Comparison of ENCODE assay signal across 26 mouse cellular contexts in the genomic region with DNA sequence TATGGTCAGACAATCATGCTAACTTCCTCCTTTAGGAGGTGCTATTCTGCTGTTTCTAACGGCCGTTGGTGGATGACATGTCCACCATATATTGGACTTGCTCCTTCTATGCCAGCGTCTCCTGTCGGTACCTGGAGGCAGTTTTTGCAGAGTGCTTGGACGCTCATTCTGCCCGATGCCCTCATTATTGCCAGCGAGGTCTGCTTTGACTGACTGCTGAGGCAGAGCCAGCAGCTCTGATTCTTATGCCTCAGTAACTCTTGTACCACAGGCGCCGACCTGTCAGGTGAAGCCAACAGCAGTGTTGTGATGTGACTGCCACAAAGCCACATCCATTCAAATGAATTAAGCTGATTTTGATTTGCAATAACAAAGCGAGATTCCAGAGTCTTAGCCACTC.
DNase-seq lines count a peak whose midpoint lies in the region; ATAC-seq and TF ChIP-seq lines count a peak whose summit lies in the region.
"Had no signal": no experiment of that assay in that cellular context is flagged by ENCODE, and none has a peak within 500 bp of the region (broad histone marks: within the 10 kb centered on the region; RNA-seq: fewer than 3 reads in every experiment).

No protein-coding gene starts in this region.

- 83% methylated on average over 10 of the region's 10 CpGs for WGBS in hindbrain, postnatal 0 days
- WGBS in hindbrain, embryonic 16.5 days, result 87% methylated on average over 10 of the region's 10 CpGs
- WGBS in forebrain, embryonic 12.5 days, result 89% methylated on average over 10 of the region's 10 CpGs
- WGBS in heart, embryonic 12.5 days, result 84% methylated on average over 10 of the region's 10 CpGs

- ATAC-seq in hindbrain, postnatal 0 days, result peak; percentile 64; the same call in 1 of the 2 replicates
- no peak for ATAC-seq in hindbrain, embryonic 16.5 days
- ATAC-seq in forebrain, embryonic 12.5 days (ENCODE audit: low FRiP score), result no peak
- no peak for ATAC-seq in heart, embryonic 12.5 days (ENCODE audit: insufficient number of reproducible peaks, low FRiP score)
- ATAC-seq: forebrain, embryonic 14.5 days; liver, embryonic 12.5 days; Patski had no signal

- no peak overlapping the region for H3K9ac ChIP-seq in hindbrain, postnatal 0 days (replicated peaks; ENCODE audit: low read length)
- no peak overlapping the region for H3K9ac ChIP-seq in hindbrain, embryonic 16.5 days (ENCODE audit: low read depth, low read length)
- H3K9ac ChIP-seq in forebrain, embryonic 12.5 days, result no peak overlapping the region
- H3K9ac ChIP-seq in heart, embryonic 12.5 days, result no peak overlapping the region
- H3K9ac ChIP-seq: embryonic facial prominence, embryonic 13.5 days; heart, embryonic 13.5 days; kidney, embryonic 15.5 days; limb, embryonic 13.5 days; liver, embryonic 12.5 days; neural tube, embryonic 13.5 days had no signal

- H3K27ac ChIP-seq in hindbrain, postnatal 0 days, result no peak overlapping the region
- H3K27ac ChIP-seq in hindbrain, embryonic 16.5 days (ENCODE audit: low read depth, low read length), result no peak overlapping the region
- H3K27ac ChIP-seq in forebrain, embryonic 12.5 days, result no peak overlapping the region
- no peak overlapping the region for H3K27ac ChIP-seq in heart, embryonic 12.5 days (ENCODE audit: poor library complexity, severe bottlenecking)
- H3K27ac ChIP-seq: embryonic facial prominence, embryonic 13.5 days; gastrocnemius, adult 2 months; heart, embryonic 13.5 days; kidney, embryonic 15.5 days; limb, embryonic 13.5 days; liver, embryonic 12.5 days; neural tube, embryonic 13.5 days had no signal

- H3K9me3 ChIP-seq in hindbrain, postnatal 0 days (ENCODE audit: low read length), result no peaks in the 10 kb centered on the region
- no peaks in the 10 kb centered on the region for H3K9me3 ChIP-seq in hindbrain, embryonic 16.5 days (ENCODE audit: control insufficient read depth, low read length)
- H3K9me3 ChIP-seq in forebrain, embryonic 12.5 days, result no peaks in the 10 kb centered on the region
- H3K9me3 ChIP-seq in heart, embryonic 12.5 days (replicated peaks), result peaks cover 4% of the 10 kb centered on the region; the same call in 1 of the 2 replicates
- H3K9me3 ChIP-seq: embryonic facial prominence, embryonic 13.5 days; heart, embryonic 13.5 days; kidney, embryonic 15.5 days; limb, embryonic 13.5 days; liver, embryonic 12.5 days; neural tube, embryonic 13.5 days had no signal

- DNase-seq in hindbrain, postnatal 0 days (ENCODE audit: low spot score), result peak; percentile 25
- DNase-seq in cerebellum, adult 18-20 months, result peak; percentile 24 to 25
- DNase-seq in cerebellum, postnatal 10 days, result peak; percentile 65 to 74
- peak; percentile 3 for DNase-seq in retina, postnatal 7 days (ENCODE audit: low read depth, low spot score)
- DNase-seq: adrenal gland, adult 2 months; gastrocnemius, adult 2 months; heart, postnatal 14 days; kidney, adult 11 months; kidney, postnatal 36 days; layer of hippocampus, postnatal 36 days; lung, adult 18-20 months; lung, postnatal 14 days; midbrain, embryonic 14.5 days; thymus, adult 18-20 months had no signal

- TF ChIP-seq CTCF in hindbrain, postnatal 0 days (IDR thresholded peaks at IDR 0.05; ENCODE audit: low read depth), result peak; percentile 35

- no peaks in the 10 kb centered on the region for H3K4me1 ChIP-seq in hindbrain, postnatal 0 days (ENCODE audit: insufficient read depth, low read length)
- H3K4me1 ChIP-seq in hindbrain, embryonic 16.5 days (ENCODE audit: control insufficient read depth, insufficient read depth, low read depth, low read length), result no peaks in the 10 kb centered on the region
- no peaks in the 10 kb centered on the region for H3K4me1 ChIP-seq in forebrain, embryonic 12.5 days
- no peaks in the 10 kb centered on the region for H3K4me1 ChIP-seq in heart, embryonic 12.5 days (replicated peaks)
- H3K4me1 ChIP-seq: embryonic facial prominence, embryonic 13.5 days; heart, embryonic 13.5 days; kidney, embryonic 15.5 days; limb, embryonic 13.5 days; liver, embryonic 12.5 days; neural tube, embryonic 13.5 days had no signal

- no peak overlapping the region for H3K4me3 ChIP-seq in hindbrain, postnatal 0 days (ENCODE audit: low read length)
- H3K4me3 ChIP-seq in hindbrain, embryonic 16.5 days (ENCODE audit: low read length), result no peak overlapping the region
- no peak overlapping the region for H3K4me3 ChIP-seq in forebrain, embryonic 12.5 days (replicated peaks)
- H3K4me3 ChIP-seq in heart, embryonic 12.5 days, result no peak overlapping the region
- H3K4me3 ChIP-seq: embryonic facial prominence, embryonic 13.5 days; gastrocnemius, adult 2 months; heart, embryonic 13.5 days; kidney, embryonic 15.5 days; limb, embryonic 13.5 days; liver, embryonic 12.5 days; myocyte; neural tube, embryonic 13.5 days had no signal

- H3K4me2 ChIP-seq in hindbrain, postnatal 0 days (ENCODE audit: low read depth, low read length), result no peak overlapping the region
- no peak overlapping the region for H3K4me2 ChIP-seq in hindbrain, embryonic 16.5 days (ENCODE audit: low read length)
- H3K4me2 ChIP-seq in forebrain, embryonic 12.5 days, result no peak overlapping the region
- no peak overlapping the region for H3K4me2 ChIP-seq in heart, embryonic 12.5 days
- H3K4me2 ChIP-seq: embryonic facial prominence, embryonic 13.5 days; heart, embryonic 13.5 days; kidney, embryonic 15.5 days; limb, embryonic 13.5 days; liver, embryonic 12.5 days; neural tube, embryonic 13.5 days had no signal

- no peaks in the 10 kb centered on the region for H3K27me3 ChIP-seq in hindbrain, postnatal 0 days (ENCODE audit: insufficient read depth, low read length)
- H3K27me3 ChIP-seq in hindbrain, embryonic 16.5 days (replicated peaks; ENCODE audit: control insufficient read depth, insufficient read depth, low read length), result no peaks in the 10 kb centered on the region
- H3K27me3 ChIP-seq in forebrain, embryonic 12.5 days, result no peaks in the 10 kb centered on the region
- no peaks in the 10 kb centered on the region for H3K27me3 ChIP-seq in heart, embryonic 12.5 days (replicated peaks)
- H3K27me3 ChIP-seq: embryonic facial prominence, embryonic 13.5 days; heart, embryonic 13.5 days; kidney, embryonic 15.5 days; limb, embryonic 13.5 days; liver, embryonic 12.5 days; neural tube, embryonic 13.5 days; Patski had no signal

- H3K36me3 ChIP-seq in hindbrain, postnatal 0 days (ENCODE audit: insufficient read depth, low read length), result no peaks in the 10 kb centered on the region
- H3K36me3 ChIP-seq in hindbrain, embryonic 16.5 days (ENCODE audit: control insufficient read depth, insufficient read depth, low read length), result no peaks in the 10 kb centered on the region
- no peaks in the 10 kb centered on the region for H3K36me3 ChIP-seq in forebrain, embryonic 12.5 days (replicated peaks)
- H3K36me3 ChIP-seq in heart, embryonic 12.5 days, result no peaks in the 10 kb centered on the region
- H3K36me3 ChIP-seq: embryonic facial prominence, embryonic 13.5 days; heart, embryonic 13.5 days; kidney, embryonic 15.5 days; limb, embryonic 13.5 days; liver, embryonic 12.5 days; neural tube, embryonic 13.5 days had no signal

Comparison
In these comparisons a context has a peak if more than half of its experiments do, and no peak if none do; other contexts are left out.
1. DNase-seq: peak in every context shown above with its lines; median percentile 70 in cerebellum, postnatal 10 days; 25 in hindbrain, postnatal 0 days; 24 in cerebellum, adult 18-20 months; 3 in retina, postnatal 7 days.